Mouse (Mus musculus) heart, postnatal 25 days (tissue): ENCODE data around the gene Gm49325. TPM values are rescaled to one million over a fixed set of nuclear protein-coding genes. Genes with fewer than 3 reads are reported as not detected.
A peak's percentile ranks its signal among the peaks of the same experiment; 100 is the strongest.

Experiments used
- DNase-seq: peaks from one replicate; pipeline ENCODE4 v3.0.0; 2022; ENCODE audit warnings: low spot score
- intact Hi-C: fragments of 180-260 bp; cut with DNase I; formaldehyde crosslinking; loops from one replicate; pipeline ENCODE4 v1.15.1; 2025
- total RNA-seq, 2 experiments: library from RNA; stranded (reverse); gene quantifications; 2 replicates each; pipeline ENCODE4 v1.2.3; 2021

Gm49325 gene
- total RNA-seq, result 10 to 100 TPM; 10.3 to 11.7 TPM

DNA sequence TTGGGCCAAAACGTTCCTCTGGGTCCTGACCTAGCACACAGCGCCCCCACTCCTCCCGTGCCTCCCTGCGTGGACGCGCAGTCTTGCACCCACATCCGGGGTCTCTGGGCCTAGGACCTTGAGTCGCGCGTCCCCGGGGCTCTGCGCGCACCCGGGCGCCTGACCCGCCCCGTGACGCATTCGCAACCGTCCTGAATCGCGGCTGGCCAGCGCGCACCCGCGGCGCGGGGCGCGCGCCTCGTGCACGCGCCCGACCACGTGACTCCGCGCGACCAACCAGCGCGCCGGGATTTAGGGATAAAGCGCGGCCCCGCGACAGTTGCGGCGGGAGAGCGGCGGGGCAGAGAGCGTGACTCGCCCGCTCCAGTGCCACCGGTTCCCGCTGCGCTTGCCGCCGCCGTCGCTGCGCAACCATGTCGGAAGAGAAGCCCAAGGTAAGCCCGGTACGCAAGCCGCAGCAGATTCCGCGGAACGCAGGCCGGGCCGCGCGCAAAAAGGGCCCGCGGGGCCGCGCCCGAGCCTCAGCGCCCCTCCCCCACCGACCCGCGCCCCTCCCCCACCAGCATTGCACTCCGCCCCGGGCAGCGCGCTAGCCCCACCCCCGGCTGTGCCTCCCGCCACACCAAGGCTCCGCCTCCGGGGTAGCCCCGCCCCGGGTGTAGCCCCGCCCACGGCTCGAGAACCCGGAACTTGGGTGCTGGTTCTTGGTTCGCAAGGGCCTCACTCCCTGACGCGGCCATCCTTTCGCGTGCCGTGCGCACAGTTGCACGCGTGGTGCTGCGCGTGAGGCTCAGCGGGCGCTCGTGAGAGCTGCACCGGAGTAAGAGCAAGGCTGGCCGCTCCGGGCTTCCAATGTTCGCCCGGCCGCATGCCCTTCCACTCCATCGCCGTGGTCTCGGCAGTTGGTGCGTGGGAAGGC is at the start of gene Gm49325, which contains the start of gene Sumo3:
Gene Gm49325, plus strand, starts transcription at position 290 of the 919 bp plus-strand sequence.
Gene Sumo3, plus strand, starts transcription at position 190 of the 919 bp plus-strand sequence.
- intact Hi-C loops, result loop anchor here (2.0 kb wide), 1 partner anchor 19 kb away; no protein-coding TSS in a partner anchor
- peak; percentile 94 for DNase-seq

DNA sequence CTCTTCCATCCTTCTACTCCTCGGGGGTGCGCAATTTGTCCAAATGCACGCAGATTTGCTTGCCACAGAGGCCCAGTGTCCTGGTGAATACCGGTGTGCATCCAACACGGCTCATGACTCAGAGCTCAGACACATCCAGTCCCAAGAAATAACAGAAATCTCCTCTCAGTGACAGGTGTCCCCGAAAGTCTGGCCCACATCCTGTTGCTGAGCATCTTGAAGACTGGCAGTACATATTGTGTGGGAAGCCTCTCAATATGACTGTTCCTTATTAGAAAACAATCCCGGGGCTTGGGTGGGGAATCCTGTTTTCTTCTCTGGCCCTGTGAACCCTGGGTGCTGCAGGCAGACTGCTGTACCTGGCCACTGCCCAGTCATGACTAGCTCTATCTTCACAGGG is 49.4 kb upstream of the Gm49325 start:
- DNase-seq, result no peak
- intact Hi-C loops, result no loop called here

- no peak for DNase-seq
- intact Hi-C loops, result no loop called here
Measured at GRCm38 (mm10) chr10:77557641-77558040, 48.4 kb upstream of the Gm49325 start.

DNA sequence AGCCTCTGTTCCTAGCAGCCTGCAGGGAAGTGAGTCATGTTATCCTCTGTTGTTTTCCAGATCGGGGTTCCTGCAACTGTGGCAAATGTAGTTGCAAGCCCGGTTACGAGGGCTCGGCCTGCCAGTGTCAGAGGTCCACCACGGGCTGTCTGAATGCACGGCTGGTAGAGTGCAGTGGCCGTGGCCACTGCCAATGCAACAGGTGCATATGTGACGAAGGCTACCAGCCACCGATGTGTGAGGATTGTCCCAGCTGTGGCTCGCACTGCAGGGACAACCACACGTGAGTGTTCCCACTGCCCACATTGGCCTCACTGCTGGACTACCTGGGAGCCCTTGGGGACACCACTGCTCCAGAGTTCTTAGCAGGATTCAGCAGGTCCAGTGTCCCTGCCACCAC is 45.9 kb upstream of the Gm49325 start:
- intact Hi-C loops, result no loop called here
- no peak for DNase-seq

- no peak for DNase-seq
- intact Hi-C loops, result no loop called here
Measured at GRCm38 (mm10) chr10:77560830-77561229, 45.2 kb upstream of the Gm49325 start.

DNA sequence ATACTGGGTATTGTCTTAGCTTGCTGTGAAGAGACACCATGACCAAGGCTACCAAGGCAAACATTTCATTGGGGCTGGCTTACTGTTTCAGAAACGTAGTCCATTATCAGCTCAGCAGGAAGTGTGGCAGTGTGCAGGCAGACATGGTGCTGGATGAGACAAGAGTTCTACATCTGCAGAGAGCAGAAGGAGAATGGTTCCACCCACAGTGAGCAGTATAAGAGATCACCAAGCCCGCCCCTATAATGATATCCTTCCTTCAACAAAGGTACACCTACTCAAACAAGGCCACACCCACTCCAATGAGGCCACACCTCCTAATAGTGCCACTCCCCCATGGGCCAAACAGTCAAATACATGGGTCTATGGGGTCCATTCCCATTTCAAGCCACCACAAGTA is 44.5 kb upstream of the Gm49325 start:
- DNase-seq, result no peak
- intact Hi-C loops, result no loop called here

- intact Hi-C loops, result loop anchor here (5.0 kb wide), 1 partner anchor 283 kb away; no protein-coding TSS in a partner anchor
- no peak for DNase-seq
Measured at GRCm38 (mm10) chr10:77565005-77565404, 41.0 kb upstream of the Gm49325 start.

DNA sequence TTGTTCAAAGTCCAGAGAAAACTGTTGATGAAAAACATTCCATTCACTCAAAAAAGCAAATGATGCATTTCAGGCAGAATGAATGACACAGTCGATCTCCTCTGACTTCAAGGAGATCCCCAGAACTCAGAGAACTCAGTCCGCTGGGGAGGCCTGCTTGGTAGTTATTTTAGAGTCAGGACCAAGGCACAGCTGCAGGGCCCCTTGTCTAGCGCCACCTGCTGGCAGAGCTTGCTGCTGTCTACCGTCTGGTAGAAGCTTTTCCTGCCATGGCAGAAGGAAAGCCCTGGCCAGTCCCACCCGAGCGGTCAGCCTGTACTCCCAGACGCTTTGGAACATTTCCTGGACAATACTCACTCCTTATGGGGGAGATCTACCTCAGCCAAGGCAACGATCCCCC is 39.3 kb upstream of the Gm49325 start:
- intact Hi-C loops, result loop anchor here (1.0 to 5.0 kb wide), 2 partner anchors 49 to 284 kb away; no protein-coding TSS in a partner anchor
- DNase-seq, result peak; percentile 57

GRCm38 (mm10) chr10:77569481-77569880 is 36.5 kb upstream of the Gm49325 start:
- DNase-seq, result no peak
- intact Hi-C loops, result loop anchor here (5.0 kb wide), 1 partner anchor 287 kb away; no protein-coding TSS in a partner anchor

GRCm38 (mm10) chr10:77569973-77570658 is 35.9 kb upstream of the Gm49325 start:
- intact Hi-C loops, result loop anchor here (5.0 kb wide), 1 partner anchor 288 kb away; no protein-coding TSS in a partner anchor
- DNase-seq, result no peak

GRCm38 (mm10) chr10:77572225-77572624 is 33.8 kb upstream of the Gm49325 start:
- intact Hi-C loops, result no loop called here
- DNase-seq, result no peak

GRCm38 (mm10) chr10:77573162-77573561 is 32.8 kb upstream of the Gm49325 start:
- intact Hi-C loops, result no loop called here
- no peak for DNase-seq

DNA sequence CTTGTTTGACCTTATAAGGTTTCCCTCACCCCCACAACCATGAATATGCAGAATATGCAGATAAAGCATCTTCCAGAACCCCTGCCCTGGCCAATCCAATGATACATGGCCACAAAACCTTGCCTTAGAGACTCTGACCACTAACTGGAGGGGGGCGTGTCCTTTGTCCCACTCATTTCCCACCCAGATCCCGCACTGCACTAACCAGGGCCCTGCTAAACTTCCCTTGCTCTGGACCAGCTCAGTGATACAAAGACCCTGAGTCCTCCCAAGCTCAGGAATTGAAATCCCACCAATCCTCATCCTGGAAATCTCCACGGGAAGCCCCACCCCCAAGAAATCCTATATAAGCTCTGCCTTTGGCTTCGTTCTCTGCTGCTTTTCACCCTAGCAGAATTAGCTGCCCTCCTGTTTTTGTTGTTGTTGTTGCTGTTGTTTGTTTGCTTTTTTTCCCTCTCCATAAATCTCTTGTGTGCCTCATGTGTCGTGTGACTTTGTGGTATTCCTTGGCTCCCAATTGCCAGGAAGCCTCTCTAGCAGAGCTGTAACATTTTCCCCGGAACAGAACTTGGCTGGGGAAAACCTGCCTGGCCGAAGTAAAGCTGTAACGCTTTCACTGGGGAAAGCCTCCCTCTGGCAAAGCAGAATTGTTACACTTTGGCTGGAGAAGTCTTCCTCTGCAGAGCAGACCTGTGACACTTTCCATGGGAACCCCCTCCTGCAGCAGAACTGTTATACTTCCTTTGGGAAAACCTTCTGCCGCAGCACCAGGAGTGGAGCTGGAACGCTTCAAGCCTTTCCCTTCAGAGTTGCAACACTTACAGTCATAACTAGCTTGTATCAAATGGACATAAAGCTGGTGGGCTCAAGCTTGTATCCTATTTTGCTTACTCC is 25.7 kb upstream of the Gm49325 start:
- intact Hi-C loops, result loop anchor here (5.0 kb wide), 1 partner anchor 42 kb away; the partner anchor contains the start of gene Ube2g2
- no peak for DNase-seq

DNA sequence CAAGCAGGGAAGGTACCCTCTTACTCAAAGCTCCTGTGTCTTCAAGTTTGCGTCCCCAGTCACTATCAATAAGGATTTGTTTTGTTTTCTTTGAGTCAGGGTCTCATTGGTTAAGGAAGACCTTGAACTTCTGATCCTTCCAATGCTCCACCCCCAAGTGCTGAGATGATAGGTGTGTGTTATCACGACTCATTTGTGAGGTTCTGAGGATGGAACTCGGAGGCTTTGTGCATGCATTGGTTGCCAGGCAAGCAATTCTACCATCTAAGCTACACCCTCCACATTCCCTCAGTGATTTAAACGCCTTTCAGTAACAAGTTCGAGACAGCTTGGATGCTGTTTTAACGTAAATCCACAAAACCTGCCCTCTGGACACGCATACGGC is 25.0 kb upstream of the Gm49325 start:
- intact Hi-C loops, result loop anchor here (5.0 kb wide), 1 partner anchor 41 kb away; the partner anchor contains the start of gene Ube2g2
- no peak for DNase-seq

- DNase-seq, result peak; percentile 95
- intact Hi-C loops, result loop anchor here (5.0 kb wide), 1 partner anchor 41 kb away; the partner anchor contains the start of gene Ube2g2
Measured at GRCm38 (mm10) chr10:77581408-77582284, 24.4 kb upstream of the Gm49325 start, which contains the start of gene Pttg1ip. Gene Pttg1ip, plus strand, starts transcription at chr10:77581720.

GRCm38 (mm10) chr10:77582285-77582618 is 23.7 kb upstream of the Gm49325 start:
- intact Hi-C loops, result loop anchor here (5.0 kb wide), 1 partner anchor 40 kb away; the partner anchor contains the start of gene Ube2g2
- DNase-seq, result no peak

GRCm38 (mm10) chr10:77583795-77584422 is 22.1 kb upstream of the Gm49325 start:
- intact Hi-C loops, result loop anchor here (5.0 kb wide), 1 partner anchor 38 kb away; the partner anchor contains the start of gene Ube2g2
- DNase-seq, result peak; percentile 51

DNA sequence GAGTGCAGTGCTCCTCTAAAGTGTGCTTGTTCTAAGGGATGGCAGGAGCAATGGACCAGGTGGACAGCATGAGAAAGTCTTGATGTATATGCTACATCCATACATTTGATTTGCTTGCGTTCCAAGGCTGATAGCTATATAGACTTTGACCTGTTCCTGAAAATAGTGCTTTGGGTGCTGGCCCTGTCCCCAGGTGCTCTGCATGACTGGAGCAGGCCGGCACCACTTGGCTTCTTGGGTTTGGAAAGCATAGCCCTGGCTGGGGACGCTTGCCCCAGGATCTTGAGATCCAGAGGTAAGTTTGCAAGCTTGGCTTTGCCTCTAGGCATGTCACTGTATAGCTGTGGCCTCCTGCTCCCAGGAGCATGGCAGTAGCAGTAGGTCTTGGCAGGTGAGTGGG is 19.4 kb upstream of the Gm49325 start:
- intact Hi-C loops, result loop anchor here (2.0 kb wide), 1 partner anchor 18 kb away; no protein-coding TSS in a partner anchor

More for the DNA sequence above, 19.4 kb upstream of the Gm49325 start:
- no peak for DNase-seq
